Mouse (Mus musculus): ENCODE measurements around the gene Olfr1008.
"Not testable (repeated sequence)": the region's sequence is repeated elsewhere in the genome, so short reads cannot be mapped to it uniquely, and the experiment has no call there.

Gene Olfr1008

GRCm38 (mm10) chr2:85689131-85689530, at the start of gene Olfr1008:
Olfr1008 (plus strand) TSS chr2:85689431.
- DNase-seq (ENCODE audit: low spot score): no peak

- DNase-seq (ENCODE audit: low spot score): no peak
Observed at GRCm38 (mm10) chr2:85650604-85651003, 38.6 kb upstream of the Olfr1008 start, which contains the start of gene Olfr1002. Olfr1002 (minus strand) TSS chr2:85650704.

DNA sequence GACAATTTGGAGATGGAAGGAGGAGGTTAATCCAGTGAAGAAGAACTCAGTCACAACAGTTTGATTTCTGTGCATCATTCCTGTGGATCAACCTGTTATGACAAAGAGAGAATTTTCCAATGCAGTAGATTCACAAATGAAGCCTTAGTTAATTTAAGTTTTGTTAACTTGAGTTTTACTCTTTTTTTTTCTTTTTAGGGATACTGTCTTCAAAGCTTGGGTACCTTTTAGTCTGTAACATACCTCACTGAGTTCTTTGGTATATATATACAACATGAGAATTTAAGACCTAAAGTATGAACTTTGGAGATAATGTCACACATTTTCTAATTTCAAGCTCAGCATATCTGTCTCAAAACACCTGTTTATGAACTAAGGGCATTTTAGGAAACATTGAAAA, 24.9 kb upstream of the Olfr1008 start, which contains the start of gene Olfr154:
Olfr154 (minus strand) TSS at position 101 of the 400 bp plus-strand sequence.
- DNase-seq (ENCODE audit: low spot score): not testable (repeated sequence)

- DNase-seq (ENCODE audit: low spot score): no peak
Observed at GRCm38 (mm10) chr2:85678667-85679066, 10.6 kb upstream of the Olfr1008 start, which contains the start of gene Olfr1006. Olfr1006 (minus strand) TSS chr2:85678767.

- not testable (repeated sequence) for DNase-seq (ENCODE audit: low spot score)
Observed at GRCm38 (mm10) chr2:85710680-85711079, 21.4 kb downstream of the Olfr1008 start.

DNA sequence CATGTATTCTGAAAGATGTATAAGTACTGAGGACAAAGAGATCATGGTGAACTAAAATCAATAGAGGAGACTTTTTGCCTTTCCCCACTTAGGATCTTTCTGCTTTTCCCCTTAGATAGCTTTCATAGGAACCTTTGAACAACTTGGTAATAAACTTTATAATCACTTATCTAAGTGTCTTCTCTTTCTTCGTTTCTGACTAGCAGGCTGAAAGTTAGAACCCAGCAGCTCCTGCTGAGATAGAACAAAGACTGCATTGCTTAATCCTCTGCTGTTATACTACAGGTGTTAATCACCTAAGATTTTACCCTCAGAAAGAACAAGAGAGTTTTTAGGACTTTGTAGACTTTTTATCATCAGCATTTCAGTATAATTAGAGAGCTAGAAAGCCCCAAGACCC, 21.9 kb downstream of the Olfr1008 start:
- no peak for DNase-seq (ENCODE audit: low spot score)

- no peak for DNase-seq (ENCODE audit: low spot score)
Observed at GRCm38 (mm10) chr2:85715119-85715518, 25.9 kb downstream of the Olfr1008 start, which contains the start of gene Olfr1009. Olfr1009 (plus strand) TSS chr2:85715419.

GRCm38 (mm10) chr2:85725793-85726192, 36.6 kb downstream of the Olfr1008 start:
- peak; percentile 45 for DNase-seq (ENCODE audit: low spot score)
